Mouse (Mus musculus): Measurements from ENCODE around the gene Gm4869. TPM values are rescaled to one million over a fixed set of nuclear protein-coding genes. Genes with fewer than 3 reads are reported as not detected.
"Not testable (repeated sequence)": the region's sequence is repeated elsewhere in the genome, so short reads cannot be mapped to it uniquely, and the experiment has no call there.

Gm4869 gene
- polyA plus RNA-seq, 1 experiment = 0.07 TPM

- Histone ChIP-seq H3K4me3 (no peak overlapping the region), H3K4me2 (ENCODE audit: low read depth) (no peak overlapping the region), H3K27me3 (ENCODE audit: control insufficient read depth, insufficient read depth, insufficient read length) (no peaks in the 10 kb centered on the region), H3K79me2 (ENCODE audit: control insufficient read depth, insufficient read depth) (no peaks in the 10 kb centered on the region), H3ac (ENCODE audit: control insufficient read depth, insufficient read length) (no peak overlapping the region), H3K36me3 (ENCODE audit: control insufficient read depth, insufficient read depth) (no peaks in the 10 kb centered on the region)
- TF ChIP-seq MYOD1 (IDR thresholded peaks at IDR 0.05; ENCODE audit: control insufficient read depth in 1 of 3, insufficient read length in 2 of 3, low read depth in 2 of 3) (peak; percentile 68 to 82 (median 68)), SRF (IDR thresholded peaks at IDR 0.05; ENCODE audit: control insufficient read depth, insufficient read length, low read depth) (no peak), TCF3 (IDR thresholded peaks at IDR 0.05; ENCODE audit: insufficient read length, low read depth) (no peak), MAX (IDR thresholded peaks at IDR 0.05; ENCODE audit: low read depth) (no peak), POLR2A (IDR thresholded peaks at IDR 0.05; ENCODE audit: insufficient read length, low read depth) (no peak), TCF12 (IDR thresholded peaks at IDR 0.05; ENCODE audit: insufficient read depth, poor library complexity, severe bottlenecking) (peak; percentile 48), POLR2AphosphoS2 (IDR thresholded peaks at IDR 0.05; ENCODE audit: insufficient read length, low read depth) (no peak), E2F4 (IDR thresholded peaks at IDR 0.05; ENCODE audit: insufficient read depth) (no peak), MYOG (IDR thresholded peaks at IDR 0.05; ENCODE audit: control insufficient read depth in 1 of 3, insufficient read depth in 1 of 3, insufficient read length in 2 of 3, low read depth in 2 of 3) (peak in 2 of 3 experiments; percentile 69 to 84)
These were observed 16.0 kb downstream of the Gm4869 start for GRCm38 (mm10) chr5:140461476-140461875.

GRCm38 (mm10) chr5:140463151-140463550, 17.7 kb downstream of the Gm4869 start:
- not testable (repeated sequence) for H3K79me2 ChIP-seq (ENCODE audit: control insufficient read depth, insufficient read depth); H3K27me3 ChIP-seq (ENCODE audit: control insufficient read depth, insufficient read depth, insufficient read length); H3K4me3 ChIP-seq; H3K4me2 ChIP-seq (ENCODE audit: low read depth); H3ac ChIP-seq (ENCODE audit: control insufficient read depth, insufficient read length); H3K36me3 ChIP-seq (ENCODE audit: control insufficient read depth, insufficient read depth)

- Histone ChIP-seq H3K36me3 (ENCODE audit: control insufficient read depth, insufficient read depth) (no peaks in the 10 kb centered on the region), H3K4me3 (no peak overlapping the region), H3K4me2 (ENCODE audit: low read depth) (no peak overlapping the region), H3K27me3 (ENCODE audit: control insufficient read depth, insufficient read depth, insufficient read length) (no peaks in the 10 kb centered on the region), H3K79me2 (ENCODE audit: control insufficient read depth, insufficient read depth) (no peaks in the 10 kb centered on the region), H3ac (ENCODE audit: control insufficient read depth, insufficient read length) (no peak overlapping the region)
- TF ChIP-seq MYOD1 (IDR thresholded peaks at IDR 0.05; ENCODE audit: control insufficient read depth in 1 of 3, insufficient read length in 2 of 3, low read depth in 2 of 3) (peak in 2 of 3 experiments; percentile 72 to 86), MYOG (IDR thresholded peaks at IDR 0.05; ENCODE audit: control insufficient read depth in 1 of 3, insufficient read depth in 1 of 3, insufficient read length in 2 of 3, low read depth in 2 of 3) (peak in 2 of 3 experiments; percentile 37 to 85), MAX (IDR thresholded peaks at IDR 0.05; ENCODE audit: low read depth) (no peak)
These were observed 19.5 kb downstream of the Gm4869 start for GRCm38 (mm10) chr5:140464943-140465342.

GRCm38 (mm10) chr5:140472336-140472735, 26.9 kb downstream of the Gm4869 start:
- no peak for TF ChIP-seq E2F4 (IDR thresholded peaks at IDR 0.05; ENCODE audit: insufficient read depth)
- no peak for TF ChIP-seq POLR2A (IDR thresholded peaks at IDR 0.05; ENCODE audit: insufficient read length, low read depth)
- no peak for TF ChIP-seq MYOD1 (IDR thresholded peaks at IDR 0.05; ENCODE audit: control insufficient read depth in 1 of 3, insufficient read length in 2 of 3, low read depth in 2 of 3)
- no peak for TF ChIP-seq TCF12 (IDR thresholded peaks at IDR 0.05; ENCODE audit: insufficient read depth, poor library complexity, severe bottlenecking)
- TF ChIP-seq SRF (IDR thresholded peaks at IDR 0.05; ENCODE audit: control insufficient read depth, insufficient read length, low read depth) = no peak
- TF ChIP-seq USF1 (IDR thresholded peaks at IDR 0.05; ENCODE audit: low read depth) = no peak
- no peak for TF ChIP-seq CEBPB (IDR thresholded peaks at IDR 0.05; ENCODE audit: insufficient read depth, poor library complexity, severe bottlenecking)
- no peak for TF ChIP-seq POLR2AphosphoS2 (IDR thresholded peaks at IDR 0.05; ENCODE audit: insufficient read length, low read depth)
- TF ChIP-seq MAX (IDR thresholded peaks at IDR 0.05; ENCODE audit: low read depth) = no peak
- TF ChIP-seq REST (IDR thresholded peaks at IDR 0.05; ENCODE audit: insufficient read depth, insufficient read length) = no peak
- no peak for TF ChIP-seq TCF3 (IDR thresholded peaks at IDR 0.05; ENCODE audit: insufficient read length, low read depth)
- TF ChIP-seq MYOG (IDR thresholded peaks at IDR 0.05; ENCODE audit: control insufficient read depth in 1 of 3, insufficient read depth in 1 of 3, insufficient read length in 2 of 3, low read depth in 2 of 3) = no peak
- no peaks in the 10 kb centered on the region for H3K79me2 ChIP-seq (ENCODE audit: control insufficient read depth, insufficient read depth)
- no peaks in the 10 kb centered on the region for H3K36me3 ChIP-seq (ENCODE audit: control insufficient read depth, insufficient read depth)
- H3K4me2 ChIP-seq (ENCODE audit: low read depth) = no peak overlapping the region
- no peak overlapping the region for H3ac ChIP-seq (ENCODE audit: control insufficient read depth, insufficient read length)
- H3K27me3 ChIP-seq (ENCODE audit: control insufficient read depth, insufficient read depth, insufficient read length) = no peaks in the 10 kb centered on the region
- H3K4me3 ChIP-seq = no peak overlapping the region

- TF ChIP-seq POLR2A (IDR thresholded peaks at IDR 0.05; ENCODE audit: insufficient read length, low read depth) = no peak
- no peak for TF ChIP-seq TCF12 (IDR thresholded peaks at IDR 0.05; ENCODE audit: insufficient read depth, poor library complexity, severe bottlenecking)
- TF ChIP-seq MAX (IDR thresholded peaks at IDR 0.05; ENCODE audit: low read depth) = no peak
- no peak for TF ChIP-seq POLR2AphosphoS2 (IDR thresholded peaks at IDR 0.05; ENCODE audit: insufficient read length, low read depth)
- TF ChIP-seq E2F4 (IDR thresholded peaks at IDR 0.05; ENCODE audit: insufficient read depth) = no peak
- TF ChIP-seq MYOD1 (IDR thresholded peaks at IDR 0.05; ENCODE audit: control insufficient read depth in 1 of 3, insufficient read length in 2 of 3, low read depth in 2 of 3) = no peak
- TF ChIP-seq MYOG (IDR thresholded peaks at IDR 0.05; ENCODE audit: control insufficient read depth in 1 of 3, insufficient read depth in 1 of 3, insufficient read length in 2 of 3, low read depth in 2 of 3) = no peak
- TF ChIP-seq TCF3 (IDR thresholded peaks at IDR 0.05; ENCODE audit: insufficient read length, low read depth) = no peak
- TF ChIP-seq REST (IDR thresholded peaks at IDR 0.05; ENCODE audit: insufficient read depth, insufficient read length) = no peak
- TF ChIP-seq CEBPB (IDR thresholded peaks at IDR 0.05; ENCODE audit: insufficient read depth, poor library complexity, severe bottlenecking) = no peak
- TF ChIP-seq USF1 (IDR thresholded peaks at IDR 0.05; ENCODE audit: low read depth) = no peak
- TF ChIP-seq SRF (IDR thresholded peaks at IDR 0.05; ENCODE audit: control insufficient read depth, insufficient read length, low read depth) = no peak
These were observed 36.0 kb downstream of the Gm4869 start for GRCm38 (mm10) chr5:140481458-140481857.

More at GRCm38 (mm10) chr5:140481458-140481857, 36.0 kb downstream of the Gm4869 start:
- Histone ChIP-seq H3K36me3 (ENCODE audit: control insufficient read depth, insufficient read depth) (no peaks in the 10 kb centered on the region), H3K4me3 (no peak overlapping the region), H3K4me2 (ENCODE audit: low read depth) (no peak overlapping the region), H3K27me3 (ENCODE audit: control insufficient read depth, insufficient read depth, insufficient read length) (peaks cover 3% of the 10 kb centered on the region), H3ac (ENCODE audit: control insufficient read depth, insufficient read length) (no peak overlapping the region), H3K79me2 (ENCODE audit: control insufficient read depth, insufficient read depth) (no peaks in the 10 kb centered on the region)
